ENCODE assay signal across 8 mouse cellular contexts in genomic region chr1:167239916-167240315, GRCm38 (mm10). TPM values are rescaled to one million over a fixed set of nuclear protein-coding genes. Genes with fewer than 3 reads are reported as not detected.
DNase-seq lines count a peak whose midpoint lies in the region; ATAC-seq and TF ChIP-seq lines count a peak whose summit lies in the region.
"Had no signal": no experiment of that assay in that cellular context is flagged by ENCODE, and none has a peak within 500 bp of the region (broad histone marks: within the 10 kb centered on the region; RNA-seq: fewer than 3 reads in every experiment).

No protein-coding gene starts in this region.

- H3K36me3 ChIP-seq in midbrain, embryonic 14.5 days (ENCODE audit: control insufficient read depth, insufficient read depth, low read length) = peaks cover 5% of the 10 kb centered on the region; the same call in 1 of the 2 replicates

- WGBS in midbrain, embryonic 14.5 days = 45% methylated on average over 12 of the region's 12 CpGs

- H3K9me3 ChIP-seq in midbrain, embryonic 14.5 days (ENCODE audit: control insufficient read depth, low read length) = no peaks in the 10 kb centered on the region
- H3K9me3 ChIP-seq: heart, embryonic 15.5 days had no signal

- peak overlapping the region; percentile 11 for H3K4me3 ChIP-seq in layer of hippocampus, adult 2 months
- no peak overlapping the region for H3K4me3 ChIP-seq in midbrain, embryonic 14.5 days (replicated peaks; ENCODE audit: low read depth, low read length)
- H3K4me3 ChIP-seq: heart, embryonic 15.5 days had no signal

- TF ChIP-seq CTCF in layer of hippocampus, adult 2 months (conservative IDR thresholded peaks at IDR 0.05) = no peak

- peak overlapping the region; percentile 69 for H3K27ac ChIP-seq in layer of hippocampus, adult 2 months
- 0 out of 2 replicates have a peak overlapping the region, but pooled peaks have one; percentile 33 for H3K27ac ChIP-seq in midbrain, embryonic 14.5 days (replicated peaks; ENCODE audit: low read depth, low read length)
- H3K27ac ChIP-seq: heart, embryonic 15.5 days had no signal

- DNase-seq in cerebellum, adult 11-12 months = peak; percentile 68
- peak; percentile 38 for DNase-seq in embryo, embryonic 10.5 days (ENCODE audit: low spot score)
- DNase-seq in layer of hippocampus, adult 2 months (ENCODE audit: low spot score in 2 of 2) = peak; percentile 57 to 70
- DNase-seq in midbrain, embryonic 14.5 days = peak; percentile 33
- DNase-seq in heart, postnatal 4 days = no peak
- no peak for DNase-seq in adrenal gland, postnatal 36 days

- no peaks in the 10 kb centered on the region for H3K27me3 ChIP-seq in midbrain, embryonic 14.5 days (ENCODE audit: control insufficient read depth, insufficient read depth, low read length)
- H3K27me3 ChIP-seq: heart, embryonic 15.5 days had no signal

- H3K4me2 ChIP-seq in midbrain, embryonic 14.5 days (ENCODE audit: low read length) = no peak overlapping the region
- H3K4me2 ChIP-seq: heart, embryonic 15.5 days had no signal

- H3K9ac ChIP-seq in midbrain, embryonic 14.5 days (replicated peaks; ENCODE audit: low read length) = no peak overlapping the region
- H3K9ac ChIP-seq: heart, embryonic 15.5 days had no signal

- no peak for ATAC-seq in midbrain, embryonic 14.5 days (ENCODE audit: low FRiP score, low TSS enrichment)
- ATAC-seq in CD4-positive, CD25-positive, alpha-beta regulatory T cell, adult 4 months = no peak

- H3K4me1 ChIP-seq in midbrain, embryonic 14.5 days (ENCODE audit: control insufficient read depth, insufficient read depth, low read length) = peaks cover 20% of the 10 kb centered on the region

RNA-seq across cellular contexts. Expression of gene Uck2, which starts 45.2 kb away (rescaled TPM):
- 10 to 100 TPM; 36.5 to 36.7 TPM for total RNA-seq in layer of hippocampus, adult 2 months (2021)
- 51.1 and 54.1 TPM in 2 replicates for polyA plus RNA-seq in midbrain, embryonic 14.5 days (2014; fragmentation: Nextera tagmentation; extraction: Ambion mirVana)
- 10 to 100 TPM; 55.0 to 55.7 TPM for total RNA-seq in heart, postnatal 4 days (2021)
- polyA plus RNA-seq in CD4-positive, CD25-positive, alpha-beta regulatory T cell, adult 4 months (2017; shearing (Covaris generic)) = 10 to 100 TPM; 24.0 to 35.0 TPM
- total RNA-seq in adrenal gland, postnatal 36 days (2021) = 10 to 100 TPM; 60.6 to 65.0 TPM

Comparison
In these comparisons a context has a peak if more than half of its experiments do, and no peak if none do; other contexts are left out.
1. DNase-seq: peak in cerebellum, adult 11-12 months (single experiment), embryo, embryonic 10.5 days (single experiment), layer of hippocampus, adult 2 months (2 of 2) and midbrain, embryonic 14.5 days (single experiment); none in heart, postnatal 4 days (single experiment) and adrenal gland, postnatal 36 days (0 of 2).